Mouse (Mus musculus) A20 (cell line): ENCODE results near the gene Abcb8.

Experiments
- DNase-seq: peaks from one replicate; pipeline ENCODE4 v3.0.0-alpha.2; 2011; ENCODE audit warnings: low read depth, low spot score

The Abcb8 gene

DNA sequence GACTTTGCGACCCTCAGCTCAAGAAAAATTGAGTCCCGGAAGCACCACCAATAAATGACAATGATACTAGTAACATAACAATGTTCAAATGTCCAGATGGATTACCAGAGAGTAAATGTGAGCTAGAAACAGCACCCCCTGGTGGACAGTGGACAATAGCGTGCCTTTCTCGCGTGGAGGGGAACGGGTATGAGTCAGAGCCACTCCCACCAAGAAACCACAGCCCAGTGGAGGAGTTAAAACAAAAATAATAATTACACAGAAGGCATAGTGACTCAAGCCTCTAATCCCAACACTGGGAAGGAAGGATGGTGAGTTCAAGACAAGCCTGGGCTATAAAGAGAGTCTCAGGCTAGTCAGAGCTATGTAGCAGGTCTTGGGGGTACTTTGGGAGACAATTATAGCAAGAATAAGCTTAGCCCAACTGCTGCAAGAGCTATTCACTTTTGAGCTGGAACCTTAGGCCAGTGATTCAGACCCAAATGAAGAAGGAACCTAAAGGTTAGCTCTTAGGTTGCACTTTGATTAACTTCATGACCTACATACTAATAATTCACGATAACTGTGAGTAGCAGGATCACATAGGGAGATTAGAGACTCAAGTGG, at the start of gene Abcb8:
Abcb8 (plus strand) TSS at position 272 of the 606 bp plus-strand sequence.
- DNase-seq, result peak; percentile 92

DNA sequence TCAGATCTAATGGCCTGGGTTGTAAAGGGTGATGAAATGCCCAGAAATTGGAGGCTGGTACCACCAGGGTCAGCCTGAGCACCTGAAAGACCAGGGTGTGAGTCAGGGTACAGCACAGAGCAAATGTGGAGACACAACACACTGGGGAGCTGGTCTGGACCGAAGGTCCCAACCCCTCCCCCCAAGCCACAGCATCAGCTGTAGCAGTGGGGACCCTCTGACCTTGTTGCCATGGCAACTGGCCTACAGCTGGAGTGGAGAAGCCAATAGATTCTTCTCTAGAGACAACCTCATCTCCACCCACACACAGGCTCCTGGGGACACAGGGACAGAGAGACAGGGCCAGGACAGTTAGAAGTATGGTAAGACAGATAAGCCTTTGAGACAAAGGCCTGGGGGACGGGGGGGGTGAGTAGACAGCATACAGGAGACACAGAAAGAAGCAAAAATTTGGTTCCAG, 49.5 kb upstream of the Abcb8 start:
- DNase-seq, result no peak

DNA sequence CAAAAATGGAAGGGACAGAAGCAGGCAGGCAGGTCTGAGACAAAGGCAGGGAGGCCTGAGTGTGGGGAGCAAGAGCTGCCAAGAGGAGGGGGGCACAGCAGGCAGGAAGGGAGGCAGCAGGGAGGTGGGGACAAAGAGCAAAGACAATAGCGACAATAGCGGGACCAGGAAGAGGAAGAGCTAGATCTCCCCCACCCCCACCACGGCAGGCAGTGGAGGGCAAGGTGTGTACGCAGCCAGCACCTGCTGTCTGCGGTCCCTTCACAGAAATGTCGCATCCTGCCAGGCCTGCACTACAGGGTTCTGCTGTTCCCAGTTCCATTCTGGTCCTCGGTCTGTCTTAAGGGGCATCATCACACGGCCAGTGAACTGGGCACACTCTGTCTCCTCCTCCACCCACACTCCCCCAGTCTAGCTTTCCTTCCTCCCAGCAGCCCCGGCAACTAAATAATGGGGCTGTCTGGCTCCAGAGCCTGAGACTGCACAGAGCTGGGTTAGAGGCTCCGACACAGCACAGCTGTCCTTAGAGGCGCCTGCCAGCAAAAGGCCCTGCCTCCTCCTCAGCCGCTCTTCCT, 48.9 kb upstream of the Abcb8 start:
- DNase-seq, result no peak

- DNase-seq, result no peak
These were observed 47.1 kb upstream of the Abcb8 start for GRCm38 (mm10) chr5:24346313-24346712.

DNA sequence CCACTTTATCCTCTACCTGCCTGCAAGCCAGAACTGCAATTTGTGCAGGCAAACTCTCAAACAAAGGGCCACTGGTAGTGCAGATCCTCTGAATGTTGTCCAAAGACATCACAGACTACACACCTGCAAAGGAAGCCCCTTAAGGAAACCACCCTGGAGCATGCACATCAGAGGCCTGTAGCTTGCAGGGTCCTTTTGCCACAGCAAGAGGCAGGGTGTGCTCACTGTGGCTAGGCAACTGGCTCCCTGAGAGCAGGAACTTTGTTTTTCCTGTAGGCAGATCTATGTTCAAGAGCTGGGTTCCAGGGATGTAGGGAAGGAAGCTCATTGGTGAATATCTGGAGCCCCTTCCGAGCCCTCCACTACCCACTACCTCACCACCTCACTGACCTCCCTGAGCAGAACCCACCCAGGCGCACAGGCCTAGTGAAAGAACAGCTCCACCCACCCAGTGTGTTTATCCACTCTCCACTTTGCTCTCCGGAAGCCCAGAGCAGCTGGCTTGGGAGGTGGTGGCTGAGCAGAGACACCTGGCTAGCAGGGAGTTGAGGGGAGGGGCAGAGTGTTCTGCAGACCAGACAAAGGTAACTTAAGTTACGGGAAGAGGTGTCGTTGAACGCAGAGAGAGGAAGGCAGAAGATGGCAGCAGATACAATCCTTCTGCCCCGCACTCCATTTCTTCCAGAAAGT, 46.1 kb upstream of the Abcb8 start:
- no peak for DNase-seq

GRCm38 (mm10) chr5:24348128-24348527, 45.3 kb upstream of the Abcb8 start:
- peak; percentile 84 for DNase-seq

- no peak for DNase-seq
These were observed 44.9 kb upstream of the Abcb8 start for GRCm38 (mm10) chr5:24348546-24348945.

DNA sequence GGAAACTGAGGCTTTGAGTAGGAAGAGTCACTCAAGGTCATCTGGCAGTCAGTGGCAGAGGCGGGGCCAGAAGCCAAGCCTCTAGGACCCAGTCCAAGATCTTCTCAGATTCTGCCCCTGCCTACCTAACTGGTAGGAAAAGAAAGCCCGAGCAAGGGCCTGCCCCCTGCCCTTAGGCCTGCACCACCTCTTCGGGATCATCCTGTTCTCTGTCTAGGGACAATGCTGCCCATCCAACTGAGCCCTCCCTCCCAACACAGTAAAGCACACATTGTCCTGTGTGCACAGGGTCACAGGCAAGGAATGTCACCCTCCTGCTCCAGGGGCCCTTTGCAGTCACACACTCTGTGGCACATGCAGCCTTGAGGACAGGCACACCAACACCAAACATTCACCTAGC, 43.4 kb upstream of the Abcb8 start:
- no peak for DNase-seq

DNA sequence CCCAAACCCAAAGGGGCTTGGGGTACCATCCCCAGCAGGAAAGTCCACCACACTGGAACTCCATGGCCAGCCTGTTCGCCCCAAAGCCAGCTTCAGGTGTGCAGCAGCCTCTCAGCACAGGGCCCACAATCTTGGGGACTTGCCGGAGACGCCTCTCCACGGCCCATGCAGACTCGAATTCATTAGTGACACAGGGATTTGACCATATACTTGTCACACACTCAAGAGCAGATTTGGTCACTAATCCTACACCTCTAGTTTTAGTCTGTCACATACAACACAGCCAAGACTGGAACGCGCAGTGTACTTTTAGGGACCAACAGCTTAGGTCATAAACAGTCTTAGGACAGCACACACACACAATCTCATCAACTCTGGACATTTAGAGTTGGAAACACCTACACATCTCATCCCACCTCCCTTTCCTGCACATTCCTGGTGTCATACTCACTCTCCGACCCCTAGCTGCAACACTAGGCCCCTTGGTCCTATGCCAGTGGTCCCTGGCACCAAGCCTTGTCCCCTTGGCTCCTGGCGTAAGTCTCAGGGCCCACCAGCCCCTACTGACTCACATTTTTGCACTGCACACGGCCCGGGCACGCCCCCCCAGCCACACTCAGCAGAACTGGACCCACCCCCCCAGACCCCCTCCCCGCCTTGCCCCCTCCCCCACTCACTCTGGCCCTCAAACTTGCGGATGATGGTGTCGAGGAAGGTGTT, 42.8 kb upstream of the Abcb8 start:
- no peak for DNase-seq

GRCm38 (mm10) chr5:24351278-24351677, 42.2 kb upstream of the Abcb8 start, which contains the start of gene Kcnh2:
Kcnh2 (minus strand) TSS chr5:24351604.
- DNase-seq, result no peak

GRCm38 (mm10) chr5:24351701-24352171, 41.7 kb upstream of the Abcb8 start:
- DNase-seq, result no peak

DNA sequence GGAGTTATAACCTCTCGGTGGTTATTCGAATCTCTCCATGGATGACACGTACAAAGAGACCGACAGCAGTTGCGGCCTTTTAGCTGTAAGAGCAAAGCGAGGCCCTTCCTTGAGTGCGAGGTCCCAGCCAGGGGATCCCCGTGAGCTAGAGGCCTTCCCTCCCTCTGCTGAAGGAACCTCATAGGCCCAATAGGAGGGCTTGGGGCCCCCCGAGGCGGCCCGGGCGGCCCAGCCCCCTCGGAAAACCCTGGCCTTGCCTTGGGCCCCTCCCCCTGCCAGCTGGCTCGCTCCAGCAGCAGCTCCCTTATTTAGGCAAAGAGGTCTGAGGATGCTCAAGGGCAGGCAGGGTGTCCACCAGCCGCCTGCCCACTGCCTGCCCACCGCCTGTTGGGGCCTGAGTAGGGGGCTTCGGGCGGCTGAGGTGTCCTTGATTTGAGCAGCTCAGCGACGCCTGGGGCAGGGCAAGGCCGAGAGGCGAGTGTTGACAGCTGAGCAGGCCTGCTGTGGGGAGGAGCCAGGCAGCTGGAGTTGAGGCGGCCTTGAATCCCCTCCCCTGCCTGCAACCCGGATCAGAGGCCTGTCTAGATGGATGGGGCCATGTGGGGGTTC, 41.1 kb upstream of the Abcb8 start:
- no peak for DNase-seq

- DNase-seq, result no peak
These were observed 40.1 kb upstream of the Abcb8 start for GRCm38 (mm10) chr5:24353327-24353726.

GRCm38 (mm10) chr5:24356764-24357163, 36.7 kb upstream of the Abcb8 start:
- no peak for DNase-seq

GRCm38 (mm10) chr5:24357461-24357860, 36.0 kb upstream of the Abcb8 start:
- peak; percentile 84 for DNase-seq

DNA sequence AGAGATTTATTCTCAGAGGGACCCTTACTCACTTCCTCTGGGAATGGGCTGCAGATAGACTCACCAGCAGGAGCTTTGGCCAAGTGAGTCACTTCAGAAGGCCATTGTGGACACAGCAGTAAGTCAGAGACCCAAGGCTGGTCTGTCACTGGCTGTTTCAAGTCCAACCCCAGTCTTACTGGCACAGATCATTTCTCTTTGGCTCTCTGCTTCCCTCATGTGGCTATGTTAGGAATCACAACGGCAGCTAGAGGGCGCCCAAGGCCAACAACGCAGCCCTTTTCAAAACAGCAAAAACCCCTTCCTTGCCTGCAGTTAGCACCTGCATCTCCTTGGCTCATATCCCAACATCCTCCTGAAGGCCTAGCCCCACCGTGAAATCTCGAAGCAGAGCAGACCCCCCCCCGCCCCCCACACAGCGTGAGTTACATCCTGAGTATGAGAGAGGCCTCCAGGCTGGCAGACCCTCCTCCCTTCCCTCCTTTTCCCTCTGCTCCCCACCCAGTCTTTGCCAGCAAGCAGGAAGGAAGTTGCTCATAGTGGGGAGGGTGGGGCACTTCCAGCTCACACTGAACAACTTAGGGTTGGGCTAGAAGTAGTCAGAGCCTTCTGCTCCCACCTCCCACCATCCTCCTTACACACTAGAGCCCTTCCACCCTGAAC, 32.5 kb upstream of the Abcb8 start:
- peak; percentile 80 for DNase-seq

GRCm38 (mm10) chr5:24363467-24363866, 30.0 kb upstream of the Abcb8 start:
- no peak for DNase-seq

DNA sequence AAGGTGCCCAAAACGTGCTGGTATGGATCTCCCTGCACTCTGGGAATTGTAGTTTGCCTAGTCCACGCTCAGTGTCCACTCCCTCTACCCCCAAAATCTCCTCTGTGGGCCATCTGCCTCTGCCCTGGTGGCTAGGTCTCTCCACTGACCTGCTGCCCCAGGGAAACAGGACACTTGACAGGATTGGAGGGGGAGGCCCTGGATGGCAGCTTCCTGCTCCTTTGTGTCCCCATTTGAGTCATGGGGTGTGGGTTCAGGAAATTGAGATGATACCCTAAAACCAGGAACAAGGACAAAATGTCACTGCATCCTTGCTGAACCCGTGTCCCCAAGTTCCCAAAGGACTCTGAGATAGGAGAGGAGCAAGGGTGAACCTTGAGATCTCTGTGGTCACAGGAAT, 29.4 kb upstream of the Abcb8 start:
- DNase-seq, result no peak

DNA sequence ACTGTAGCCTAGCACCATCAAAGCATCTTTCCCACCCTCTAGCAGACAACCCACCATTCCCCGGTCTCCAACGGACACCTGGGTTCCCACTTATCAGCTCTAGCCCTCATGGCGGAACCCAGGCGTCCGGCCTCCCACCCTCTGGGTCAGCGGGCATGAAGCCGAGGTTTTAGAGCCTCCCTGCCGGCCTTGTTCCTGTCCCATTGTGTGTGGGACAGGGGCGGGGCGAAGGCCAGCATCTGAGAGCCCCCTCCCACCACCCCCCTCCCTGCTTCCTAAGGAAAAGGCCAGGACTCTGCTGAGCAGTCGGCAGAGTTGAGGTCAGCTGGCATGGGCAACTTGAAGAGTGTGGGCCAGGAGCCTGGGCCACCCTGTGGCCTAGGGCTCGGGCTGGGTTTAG, 29.0 kb upstream of the Abcb8 start, which contains the start of gene Nos3:
Nos3 (plus strand) TSS at position 303 of the 400 bp plus-strand sequence.
- DNase-seq, result no peak

GRCm38 (mm10) chr5:24364963-24365362, 28.5 kb upstream of the Abcb8 start:
- DNase-seq, result no peak

DNA sequence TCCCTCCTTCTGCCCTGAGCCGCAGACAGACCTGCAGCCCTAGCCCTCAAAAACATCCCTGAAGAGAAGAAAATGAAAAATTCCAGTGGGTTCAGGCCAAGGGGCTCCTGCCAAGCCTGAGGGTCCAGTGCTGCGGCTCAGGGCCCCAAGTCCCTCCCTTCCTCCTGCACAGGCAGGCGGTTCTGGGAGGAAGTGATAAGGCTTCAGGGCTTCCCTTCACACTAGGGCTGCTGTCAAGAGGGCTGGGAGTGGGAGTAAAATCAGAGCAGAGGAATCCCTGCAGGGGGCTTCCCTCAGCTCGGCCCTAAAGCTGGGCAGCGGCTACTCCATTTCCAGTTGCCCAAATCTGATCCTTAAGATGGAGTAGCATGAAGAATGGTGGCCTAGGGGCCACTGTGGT, 27.9 kb upstream of the Abcb8 start:
- no peak for DNase-seq
